Mouse (Mus musculus) bone marrow macrophage, adult 2 months (primary cell): ENCODE measurements around the gene Ggcx. TPM values are rescaled to one million over a fixed set of nuclear protein-coding genes. Genes with fewer than 3 reads are reported as not detected.

ENCODE experiments used
- H3K27ac ChIP-seq: 2 replicates; pipeline ENCODE4 v1.5.1; 2012; ENCODE audit warnings: low read depth, low read length; ENCODE audit not compliant: insufficient read depth
- H3K4me1 ChIP-seq: 2 replicates; pipeline ENCODE4 v1.6.1; 2012; ENCODE audit warnings: low read length; ENCODE audit not compliant: control insufficient read depth, insufficient read depth
- H3K4me3 ChIP-seq: 2 replicates; pipeline ENCODE4 v1.5.1; 2012; ENCODE audit warnings: mild to moderate bottlenecking, low read length, moderate library complexity; ENCODE audit not compliant: insufficient read depth
- CTCF ChIP-seq: IDR thresholded peaks from 2 replicates; pipeline ENCODE4 v1.5.1; 2012; ENCODE audit warnings: low read depth, mild to moderate bottlenecking, low read length, moderate library complexity
- POLR2A ChIP-seq: IDR thresholded peaks from 2 replicates; pipeline ENCODE4 v1.6.1; 2012; ENCODE audit warnings: mild to moderate bottlenecking, low read depth, low read length, borderline replicate concordance
- polyA plus RNA-seq: library from polyadenylated mRNA; stranded (reverse); fragments of >200 nt; gene quantifications from 2 replicates; pipeline ENCODE4 v1.2.4, GENCODE M21; 2012; ENCODE audit not compliant: missing spikeins, insufficient read depth, insufficient read length

Gene Ggcx
- polyA plus RNA-seq, 1 experiment = 15.7 TPM

- peaks cover 12% of the 10 kb centered on the region for H3K4me1 ChIP-seq
- H3K27ac ChIP-seq = no peak overlapping the region
- TF ChIP-seq CTCF (no peak), POLR2A (no peak)
Observed at GRCm38 (mm10) chr6:72374206-72374605, 39.9 kb upstream of the Ggcx start.

GRCm38 (mm10) chr6:72374820-72375563 is 39.1 kb upstream of the Ggcx start:
- Histone ChIP-seq H3K4me1 (peaks cover 20% of the 10 kb centered on the region), H3K4me3 (no peak overlapping the region), H3K27ac (no peak overlapping the region)
- no peak for TF ChIP-seq CTCF
- no peak for TF ChIP-seq POLR2A

More at GRCm38 (mm10) chr6:72374206-72374605, 39.9 kb upstream of the Ggcx start:
- no peak overlapping the region for H3K4me3 ChIP-seq

DNA sequence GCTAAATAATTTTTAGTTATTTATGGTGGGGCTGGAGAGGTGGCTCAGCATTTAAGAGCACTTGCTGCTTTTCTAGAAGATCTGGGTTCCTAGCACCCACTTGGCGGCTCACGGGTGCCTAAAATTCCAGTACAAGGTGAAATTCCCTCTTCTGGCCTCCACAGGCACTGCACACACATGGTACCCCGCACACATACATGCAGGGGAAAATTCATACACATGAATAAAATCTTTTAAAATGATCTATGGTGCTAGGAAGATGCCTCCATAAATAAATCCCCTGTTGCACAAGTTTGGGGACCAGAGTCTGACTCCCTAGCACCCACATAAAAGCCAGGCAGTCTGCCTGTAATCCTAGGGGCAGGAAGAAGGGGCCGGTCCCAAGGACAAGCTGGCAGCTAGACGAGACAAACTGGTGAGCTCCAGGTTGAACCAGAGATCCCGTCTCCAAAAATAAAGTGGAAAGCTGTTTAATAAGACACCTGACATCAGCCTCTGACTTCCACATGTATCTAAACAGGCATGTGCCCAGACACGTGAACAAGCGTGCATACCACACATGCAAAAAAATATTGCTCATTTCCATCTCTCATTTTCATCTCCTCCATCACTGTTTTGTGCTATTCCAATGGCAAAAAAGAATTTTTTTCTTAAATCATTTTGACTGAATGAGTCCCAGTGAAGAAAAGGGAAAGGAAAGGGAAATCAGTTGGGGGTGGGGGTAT is 35.4 kb upstream of the Ggcx start:
- H3K4me3 ChIP-seq = no peak overlapping the region
- no peak for TF ChIP-seq CTCF
- TF ChIP-seq POLR2A = no peak
- no peak overlapping the region for H3K27ac ChIP-seq
- peaks cover 33% of the 10 kb centered on the region for H3K4me1 ChIP-seq

DNA sequence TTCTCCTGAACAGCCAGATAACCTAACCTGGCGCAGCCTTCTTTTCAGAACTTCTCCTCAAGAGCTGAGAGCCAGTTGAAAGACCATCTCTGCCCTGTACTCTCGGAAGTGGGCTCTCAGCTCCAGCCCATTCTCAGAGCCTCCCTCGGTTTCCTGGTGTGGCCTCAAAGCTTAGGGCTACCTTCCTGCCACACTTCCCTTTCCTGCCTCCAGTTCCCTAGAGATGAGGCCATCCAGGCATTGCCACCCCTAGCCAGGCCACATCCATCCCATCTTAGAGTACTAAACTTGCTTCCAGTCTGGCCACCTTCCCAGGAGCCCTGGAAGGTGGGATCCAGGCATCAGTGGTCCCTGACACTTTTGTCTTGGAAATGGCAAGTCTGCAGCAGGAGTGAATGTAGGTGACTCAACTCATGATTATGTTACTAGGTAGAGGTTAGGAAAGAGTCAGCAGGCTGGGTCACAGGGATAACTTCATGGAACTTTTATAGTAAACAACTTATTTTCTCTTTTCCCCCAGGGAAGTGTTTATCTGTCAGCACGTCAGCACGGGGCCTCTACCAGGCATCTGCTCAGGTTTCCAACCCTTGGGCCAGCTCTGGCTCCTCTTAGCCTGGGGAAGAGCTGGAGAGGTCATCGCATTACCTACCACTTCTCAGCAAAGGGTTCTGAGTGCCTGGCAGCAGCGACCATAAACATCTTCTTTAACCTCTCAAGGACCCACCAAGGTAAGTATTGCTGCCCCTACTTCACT is 34.6 kb upstream of the Ggcx start:
- peaks cover 33% of the 10 kb centered on the region for H3K4me1 ChIP-seq
- TF ChIP-seq POLR2A = no peak
- TF ChIP-seq CTCF = no peak
- H3K27ac ChIP-seq = no peak overlapping the region

DNA sequence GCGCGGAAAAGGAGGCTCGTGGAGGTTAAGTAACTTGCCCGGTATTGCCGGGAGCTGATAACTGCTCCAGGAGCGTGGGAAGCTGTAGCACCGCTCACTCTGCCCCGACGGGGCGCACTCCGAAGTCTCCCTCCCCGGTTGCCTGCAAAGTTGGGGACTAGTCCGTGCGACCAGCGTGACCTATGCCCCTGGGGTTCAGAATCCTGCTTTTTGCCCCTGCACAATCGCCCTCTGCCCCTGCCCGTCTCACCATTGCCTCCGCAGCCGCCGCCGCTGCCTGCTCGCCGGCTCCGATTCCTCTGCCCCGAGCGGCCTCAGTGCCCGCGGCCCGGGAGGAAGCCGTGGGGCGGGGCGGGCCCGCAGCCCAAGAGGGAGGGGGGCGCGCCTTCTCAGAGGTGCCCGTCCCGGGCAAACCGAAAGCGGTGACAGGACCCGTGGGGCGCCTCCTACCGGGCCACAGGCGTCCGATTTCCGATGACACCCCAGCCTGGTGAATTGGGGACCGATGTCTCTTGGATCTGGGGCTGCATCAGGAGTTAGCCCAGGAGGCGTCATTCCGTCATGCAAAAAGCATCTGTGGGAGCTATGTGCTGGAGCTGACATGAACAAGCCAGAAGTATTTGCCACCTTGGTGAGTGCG is 33.9 kb upstream of the Ggcx start, which contains the start of gene Vamp5:
Vamp5 (minus strand) TSS at position 338 of the 640 bp plus-strand sequence.
- Histone ChIP-seq H3K4me3 (peak within 1 kb of the TSS; percentile 75), H3K4me1 (peaks cover 27% of the 10 kb centered on the region), H3K27ac (no peak within 1 kb of the TSS)
- no peak for TF ChIP-seq POLR2A
- TF ChIP-seq CTCF = peak; percentile 40; the same call in 1 of the 2 replicates

More for the DNA sequence above, 34.6 kb upstream of the Ggcx start:
- peak overlapping the region; percentile 75 for H3K4me3 ChIP-seq

- H3K4me1 ChIP-seq = peaks cover 23% of the 10 kb centered on the region
Observed at GRCm38 (mm10) chr6:72382494-72382893, 31.6 kb upstream of the Ggcx start.

DNA sequence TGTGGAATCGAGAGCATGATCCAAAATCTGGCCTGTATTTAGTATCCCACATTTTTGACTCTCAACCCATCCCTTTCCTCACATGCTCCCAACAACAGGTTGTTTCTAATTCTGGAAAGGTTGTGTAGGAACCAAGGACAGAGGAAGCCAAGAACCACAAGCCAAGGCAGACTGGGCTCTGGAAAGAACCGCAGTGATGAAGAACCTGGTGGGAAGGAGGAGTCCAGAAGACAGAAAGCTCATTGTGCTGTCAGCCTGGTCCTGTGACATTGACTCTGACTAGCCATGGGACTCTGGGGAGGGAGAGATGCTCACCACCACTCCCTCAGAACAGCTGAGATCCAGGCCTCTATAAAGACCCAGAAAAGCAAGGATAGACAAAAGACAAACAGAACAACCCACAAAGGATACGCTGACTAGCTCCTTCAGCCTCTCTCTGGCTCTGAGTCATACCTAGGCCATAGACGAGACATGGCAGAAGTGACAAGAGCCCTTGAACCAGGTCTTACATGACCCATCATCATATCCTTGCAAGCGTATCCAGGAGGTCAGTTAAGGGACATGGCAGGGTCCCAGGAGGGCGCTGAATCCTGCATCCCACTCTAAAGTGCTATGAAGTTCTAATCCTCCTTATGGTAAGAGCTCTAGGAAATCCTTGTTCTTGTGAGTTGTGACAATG is 30.8 kb upstream of the Ggcx start:
- H3K27ac ChIP-seq = no peak overlapping the region
- no peak for TF ChIP-seq POLR2A
- no peak for TF ChIP-seq CTCF
- no peak overlapping the region for H3K4me3 ChIP-seq
- H3K4me1 ChIP-seq = peaks cover 29% of the 10 kb centered on the region

More at GRCm38 (mm10) chr6:72382494-72382893, 31.6 kb upstream of the Ggcx start:
- Histone ChIP-seq H3K4me3 (no peak overlapping the region), H3K27ac (peak overlapping the region; percentile 1; the same call in 1 of the 2 replicates)
- TF ChIP-seq CTCF (no peak), POLR2A (no peak)

- no peak overlapping the region for H3K27ac ChIP-seq
- no peak overlapping the region for H3K4me3 ChIP-seq
- no peak for TF ChIP-seq CTCF
- TF ChIP-seq POLR2A = no peak
- H3K4me1 ChIP-seq = peaks cover 36% of the 10 kb centered on the region
Observed at GRCm38 (mm10) chr6:72383952-72384351, 30.2 kb upstream of the Ggcx start.
